Mouse (Mus musculus) bone marrow macrophage, adult 2 months (primary cell): ENCODE data around the gene Miga1.

ENCODE experiments used
- CTCF ChIP-seq: IDR thresholded peaks from 2 replicates; pipeline ENCODE4 v1.5.1; 2012; ENCODE audit warnings: low read depth, mild to moderate bottlenecking, low read length, moderate library complexity
- POLR2A ChIP-seq: IDR thresholded peaks from 2 replicates; pipeline ENCODE4 v1.6.1; 2012; ENCODE audit warnings: mild to moderate bottlenecking, low read depth, low read length, borderline replicate concordance

DNA sequence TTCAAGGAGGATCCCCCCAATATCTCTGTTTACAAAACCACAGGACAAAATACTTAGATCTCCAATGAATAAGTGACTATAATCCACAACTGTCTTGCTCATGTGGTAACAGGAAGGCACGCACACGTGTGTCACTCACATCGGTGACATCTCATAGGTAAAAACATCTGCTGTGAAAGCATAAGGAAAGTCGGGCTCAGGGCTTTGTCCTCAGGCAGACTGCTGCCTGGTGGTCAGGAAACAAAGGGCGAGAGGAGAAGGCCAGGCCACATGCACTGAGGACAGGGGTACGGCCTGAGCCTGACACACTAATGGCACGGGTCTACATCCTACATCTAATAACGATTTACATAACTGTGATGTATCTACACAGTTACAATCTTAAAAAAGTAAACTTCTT lies 65.2 kb downstream of the Miga1 start:
- no peak for TF ChIP-seq POLR2A
- no peak for TF ChIP-seq CTCF
